Mouse (Mus musculus) layer of hippocampus, postnatal 36 days (tissue): Measurements from ENCODE around the gene Kcnk1. TPM values are rescaled to one million over a fixed set of nuclear protein-coding genes. Genes with fewer than 3 reads are reported as not detected.

ENCODE experiments used
- DNase-seq, 2 experiments: peaks; one replicate each; pipeline ENCODE4 v3.0.0; 2022
- total RNA-seq, 2 experiments: library from RNA; stranded (reverse); gene quantifications; 2 replicates each; pipeline ENCODE4 v1.2.3; 2021

The Kcnk1 gene
- total RNA-seq = 10 to 100 TPM; 69.4 to 82.5 TPM

GRCm38 (mm10) chr8:125995101-125995986, at the start of gene Kcnk1:
Gene Kcnk1, plus strand, starts transcription at chr8:125995170.
- peak; percentile 76 for DNase-seq

GRCm38 (mm10) chr8:125948696-125949308, 46.2 kb upstream of the Kcnk1 start:
- no peak for DNase-seq

GRCm38 (mm10) chr8:125950007-125950940, 44.7 kb upstream of the Kcnk1 start:
- peak; percentile 67 to 76 for DNase-seq

- peak; percentile 53 to 54 for DNase-seq
Measured at GRCm38 (mm10) chr8:125955671-125956070, 39.3 kb upstream of the Kcnk1 start.

GRCm38 (mm10) chr8:125956796-125957195, 38.2 kb upstream of the Kcnk1 start:
- no peak for DNase-seq

- no peak for DNase-seq
Measured at GRCm38 (mm10) chr8:125957226-125957993, 37.6 kb upstream of the Kcnk1 start.

GRCm38 (mm10) chr8:125957994-125958368, 37.0 kb upstream of the Kcnk1 start:
- no peak for DNase-seq

- DNase-seq = peak; percentile 69 to 71
Measured at GRCm38 (mm10) chr8:125959363-125959771, 35.6 kb upstream of the Kcnk1 start.

GRCm38 (mm10) chr8:125960037-125960436, 34.9 kb upstream of the Kcnk1 start:
- DNase-seq = no peak

GRCm38 (mm10) chr8:125961790-125962189, 33.2 kb upstream of the Kcnk1 start:
- DNase-seq = no peak

GRCm38 (mm10) chr8:125963807-125964211, 31.2 kb upstream of the Kcnk1 start:
- DNase-seq = no peak

- peak in 1 of 2 experiments; percentile 45 for DNase-seq
Measured at GRCm38 (mm10) chr8:125971336-125971735, 23.6 kb upstream of the Kcnk1 start.

- DNase-seq = no peak
Measured at GRCm38 (mm10) chr8:125975981-125976380, 19.0 kb upstream of the Kcnk1 start.

- no peak for DNase-seq
Measured at GRCm38 (mm10) chr8:125980826-125981225, 14.1 kb upstream of the Kcnk1 start.

GRCm38 (mm10) chr8:125983515-125983914, 11.5 kb upstream of the Kcnk1 start:
- DNase-seq = no peak

- DNase-seq = no peak
Measured at GRCm38 (mm10) chr8:125984140-125984539, 10.8 kb upstream of the Kcnk1 start.

GRCm38 (mm10) chr8:125985364-125985763, 9.6 kb upstream of the Kcnk1 start:
- DNase-seq = no peak

GRCm38 (mm10) chr8:125986999-125987589, 7.9 kb upstream of the Kcnk1 start:
- DNase-seq = no peak

GRCm38 (mm10) chr8:125987996-125988395, 7.0 kb upstream of the Kcnk1 start:
- no peak for DNase-seq

- DNase-seq = no peak
Measured at GRCm38 (mm10) chr8:125993636-125994035, 1.3 kb upstream of the Kcnk1 start.
